Mouse (Mus musculus) stomach, postnatal 0 days (tissue): ENCODE data around the gene Nop14.

Experiments
- CTCF ChIP-seq: IDR thresholded peaks from 2 replicates; pipeline ENCODE4 v1.5.1; 2016; ENCODE audit warnings: antibody characterized with exemption, low read depth, mild to moderate bottlenecking, moderate library complexity
- EP300 ChIP-seq: optimal IDR thresholded peaks from 2 replicates; pipeline ENCODE3; 2016; ENCODE audit warnings: antibody characterized with exemption

GRCm38 (mm10) chr5:34670280-34670679 lies 10.3 kb upstream of the Nop14 start:
- TF ChIP-seq CTCF: peak; percentile 63
- no peak for TF ChIP-seq EP300
